Mouse (Mus musculus) cerebellum, postnatal 4 days (tissue): Measurements from ENCODE around the gene Atp2b1.
"Not testable (repeated sequence)": the region's sequence is repeated elsewhere in the genome, so short reads cannot be mapped to it uniquely, and the experiment has no call there.

Experiments
- DNase-seq, 2 experiments: peaks; one replicate each; pipeline ENCODE4 v3.0.0; 2022; ENCODE audit warnings: low spot score in 2 of 2, mixed read lengths in 1 of 2

The Atp2b1 gene

GRCm38 (mm10) chr10:98962092-98962491 is 47.9 kb downstream of the Atp2b1 start:
- DNase-seq = no peak

- DNase-seq = no peak
These were observed 52.4 kb downstream of the Atp2b1 start for GRCm38 (mm10) chr10:98966407-98967215.

GRCm38 (mm10) chr10:98967240-98967891 is 53.2 kb downstream of the Atp2b1 start:
- DNase-seq = no peak

- no peak for DNase-seq
These were observed 56.7 kb downstream of the Atp2b1 start for GRCm38 (mm10) chr10:98970917-98971316.

- DNase-seq = no peak
These were observed 58.2 kb downstream of the Atp2b1 start for GRCm38 (mm10) chr10:98972359-98972758.

GRCm38 (mm10) chr10:98972912-98973605 is 58.9 kb downstream of the Atp2b1 start:
- DNase-seq = no peak

- DNase-seq = no peak
These were observed 60.4 kb downstream of the Atp2b1 start for GRCm38 (mm10) chr10:98974645-98975044.

GRCm38 (mm10) chr10:98975611-98976010 is 61.4 kb downstream of the Atp2b1 start:
- DNase-seq = no peak

- no peak for DNase-seq
These were observed 62.8 kb downstream of the Atp2b1 start for GRCm38 (mm10) chr10:98976877-98977494.

- no peak for DNase-seq
These were observed 64.6 kb downstream of the Atp2b1 start for GRCm38 (mm10) chr10:98978766-98979165.

GRCm38 (mm10) chr10:98979296-98979695 is 65.1 kb downstream of the Atp2b1 start:
- no peak for DNase-seq

- DNase-seq = no peak
These were observed 65.7 kb downstream of the Atp2b1 start for GRCm38 (mm10) chr10:98979951-98980350.

GRCm38 (mm10) chr10:98991964-98992363 is 77.8 kb downstream of the Atp2b1 start:
- DNase-seq = no peak

GRCm38 (mm10) chr10:98993186-98993585 is 79.0 kb downstream of the Atp2b1 start:
- no peak for DNase-seq

GRCm38 (mm10) chr10:98995016-98995747 is 81.0 kb downstream of the Atp2b1 start:
- not testable (repeated sequence) for DNase-seq

- DNase-seq = no peak
These were observed 90.7 kb downstream of the Atp2b1 start for GRCm38 (mm10) chr10:99004866-99005265.

- no peak for DNase-seq
These were observed 96.9 kb downstream of the Atp2b1 start for GRCm38 (mm10) chr10:99011084-99011483.

GRCm38 (mm10) chr10:99012086-99012485 is 97.9 kb downstream of the Atp2b1 start:
- DNase-seq = no peak

GRCm38 (mm10) chr10:99014737-99015136 is 100.5 kb downstream of the Atp2b1 start:
- no peak for DNase-seq

- no peak for DNase-seq
These were observed 102.8 kb downstream of the Atp2b1 start for GRCm38 (mm10) chr10:99016996-99017395.

GRCm38 (mm10) chr10:99027462-99027861 is 113.3 kb downstream of the Atp2b1 start:
- DNase-seq = no peak
